Mouse (Mus musculus) cerebellum, postnatal 14 days (tissue): ENCODE results near the gene Ensa.
"Not testable (repeated sequence)": the region's sequence is repeated elsewhere in the genome, so short reads cannot be mapped to it uniquely, and the experiment has no call there.

ENCODE experiments used
- DNase-seq, 2 experiments: peaks; one replicate each; pipeline ENCODE4 v3.0.0; 2021; ENCODE audit warnings: mixed read lengths in 2 of 2

Ensa gene

DNA sequence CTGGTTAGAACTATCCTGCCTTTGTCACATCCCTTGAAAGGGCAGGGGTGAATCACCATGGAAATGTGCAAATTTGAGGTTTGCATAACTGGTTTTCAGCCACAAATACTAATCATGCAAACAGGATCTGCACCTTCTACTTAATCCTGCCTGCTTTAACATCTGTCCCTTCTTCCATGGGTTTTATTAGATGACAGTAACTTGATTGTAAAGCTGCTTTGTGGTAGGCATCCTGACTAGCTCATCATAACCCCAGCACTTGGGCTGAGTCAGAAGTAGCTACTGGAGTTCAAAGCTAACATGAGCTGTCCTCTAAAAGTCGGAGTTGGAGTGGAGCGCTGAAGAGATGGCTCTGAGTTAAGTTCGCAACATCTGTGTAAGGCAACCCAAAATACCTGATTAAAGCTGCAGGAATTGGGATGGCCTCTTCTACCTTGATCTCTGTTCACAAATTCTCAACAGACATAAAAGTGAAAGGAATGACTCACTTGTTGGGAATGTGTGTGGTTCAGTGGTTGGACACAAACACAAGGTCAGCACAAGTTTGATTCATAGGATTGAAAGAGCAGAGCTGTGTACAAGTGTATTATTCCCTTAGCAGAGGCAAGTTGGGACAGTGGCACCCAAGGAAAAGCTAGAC is 39.3 kb downstream of the Ensa start:
- no peak for DNase-seq

DNA sequence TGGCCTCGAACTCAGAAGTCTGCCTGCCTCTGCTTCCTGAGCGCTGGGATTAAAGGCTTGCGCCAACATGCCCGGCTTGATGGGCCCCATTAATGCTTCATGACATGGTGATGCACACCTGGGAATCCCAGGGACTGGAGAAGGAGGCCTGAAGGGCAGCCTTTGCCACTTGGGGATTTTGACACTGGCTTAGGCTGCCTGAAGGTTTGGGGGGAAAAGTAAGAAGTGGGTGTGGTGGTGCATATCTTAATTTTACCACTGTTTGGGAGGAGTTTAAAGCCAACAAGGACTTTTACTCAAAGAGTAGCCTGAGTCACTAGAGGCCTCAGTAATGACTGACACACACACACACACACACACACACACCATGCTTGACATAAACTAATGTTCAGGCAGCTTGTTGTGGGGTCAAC is 40.2 kb downstream of the Ensa start:
- no peak for DNase-seq

DNA sequence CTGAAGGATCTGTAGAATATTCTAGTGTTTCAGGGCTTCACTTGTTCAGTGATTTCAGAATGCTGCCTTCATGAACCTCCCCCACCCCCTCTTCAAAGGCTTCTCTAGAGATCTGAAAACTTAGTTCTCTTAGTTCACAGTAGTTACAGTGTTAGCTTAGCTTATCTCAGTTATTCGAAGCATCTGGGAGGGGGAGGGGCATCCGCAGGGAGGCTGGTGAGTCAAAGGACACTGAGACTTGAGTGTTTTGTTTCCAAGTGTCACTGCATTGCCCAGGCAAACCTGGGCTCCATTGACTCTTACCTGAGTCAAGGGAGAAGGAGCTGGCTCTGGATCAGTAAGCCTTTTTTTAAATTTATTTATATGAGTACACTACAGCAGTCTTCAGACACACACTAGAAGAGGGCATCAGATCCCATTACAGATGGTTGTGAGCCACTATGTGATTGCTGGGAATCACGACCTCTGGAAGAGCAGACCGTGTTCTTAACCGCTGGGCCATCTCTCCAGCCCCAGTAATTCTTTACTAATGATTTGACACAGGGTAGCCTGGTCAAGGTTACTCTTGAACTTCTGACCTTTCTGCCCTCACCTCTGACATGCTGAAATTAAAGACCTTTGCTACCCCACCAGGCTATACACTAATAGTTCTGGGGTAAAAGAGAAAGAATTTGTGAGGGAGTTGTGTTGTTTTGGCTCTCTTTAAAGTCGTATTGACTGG is 41.5 kb downstream of the Ensa start:
- DNase-seq: no peak

DNA sequence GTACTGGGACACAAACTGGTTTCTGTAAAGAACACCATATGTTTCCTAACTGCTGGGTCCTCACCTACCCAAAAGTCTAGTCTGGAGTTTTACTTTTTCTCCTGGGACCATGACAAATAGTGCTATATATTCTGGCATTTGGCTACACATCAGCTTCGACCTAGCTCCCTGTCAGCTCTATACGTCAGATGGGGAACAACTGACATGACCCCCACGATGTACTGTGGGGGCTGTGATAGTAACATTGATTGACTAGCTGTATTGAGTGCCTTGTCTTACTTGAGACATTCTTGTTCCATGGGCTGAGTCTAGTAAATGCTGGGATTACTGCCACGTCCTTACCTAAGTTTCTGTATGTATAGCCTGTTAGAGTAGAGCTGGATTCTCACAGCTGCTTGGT is 42.7 kb downstream of the Ensa start:
- no peak for DNase-seq

DNA sequence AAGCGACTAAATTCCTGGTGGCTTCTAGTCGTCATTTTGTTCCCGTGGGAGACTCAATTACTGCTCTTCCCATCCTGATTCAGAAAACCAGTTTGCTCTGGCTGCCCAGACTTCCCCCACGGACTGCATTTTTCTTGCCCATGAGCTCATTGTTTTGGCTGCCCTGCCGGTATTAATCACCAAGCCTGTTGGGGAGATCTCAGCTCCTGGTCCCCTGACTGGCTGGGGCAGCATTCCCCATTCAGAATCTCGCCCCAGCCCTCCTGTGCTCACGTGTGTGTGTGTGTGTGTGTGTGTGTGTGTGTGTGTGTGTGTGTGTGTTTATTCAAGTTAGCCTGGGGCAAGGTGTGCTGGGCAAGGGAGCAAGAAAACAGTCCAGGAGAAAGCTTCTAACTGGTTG is 43.2 kb downstream of the Ensa start:
- DNase-seq: no peak

DNA sequence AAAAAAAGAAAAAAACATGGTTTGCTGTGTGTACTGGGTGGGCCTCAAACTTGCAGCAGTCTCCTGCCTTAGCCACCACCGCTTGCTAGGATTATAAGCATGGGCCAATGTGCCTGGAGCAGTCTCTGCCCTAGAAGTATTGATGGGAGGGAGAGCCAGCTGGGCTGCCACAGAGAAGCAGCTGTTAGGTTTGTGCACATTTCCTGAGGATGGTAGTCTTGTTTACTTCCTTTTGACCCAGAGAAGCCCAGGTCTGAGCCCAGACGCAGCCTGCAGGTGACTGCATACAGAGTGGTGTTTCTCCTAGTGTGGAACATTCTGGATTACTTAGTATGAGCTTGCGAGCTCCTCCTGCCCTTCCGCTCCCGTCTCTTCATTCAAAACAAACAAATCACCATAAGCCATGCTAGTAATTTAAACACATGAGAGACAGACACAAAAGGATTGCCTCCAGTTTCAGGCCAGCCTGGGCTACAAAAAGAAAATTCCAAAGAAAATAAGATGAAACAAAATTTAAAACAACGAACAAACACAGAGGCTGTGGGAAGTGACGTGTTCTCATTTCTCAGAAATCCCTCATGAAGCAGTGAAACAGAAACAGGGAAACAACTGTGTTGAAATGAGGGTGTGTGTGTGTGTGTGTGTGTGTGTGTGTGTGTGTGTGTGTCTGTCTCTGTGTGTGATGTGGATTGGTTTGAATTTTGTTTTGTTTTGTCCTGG is 44.0 kb downstream of the Ensa start:
- no peak for DNase-seq

GRCm38 (mm10) chr3:95669309-95669665 is 44.5 kb downstream of the Ensa start:
- DNase-seq: no peak

DNA sequence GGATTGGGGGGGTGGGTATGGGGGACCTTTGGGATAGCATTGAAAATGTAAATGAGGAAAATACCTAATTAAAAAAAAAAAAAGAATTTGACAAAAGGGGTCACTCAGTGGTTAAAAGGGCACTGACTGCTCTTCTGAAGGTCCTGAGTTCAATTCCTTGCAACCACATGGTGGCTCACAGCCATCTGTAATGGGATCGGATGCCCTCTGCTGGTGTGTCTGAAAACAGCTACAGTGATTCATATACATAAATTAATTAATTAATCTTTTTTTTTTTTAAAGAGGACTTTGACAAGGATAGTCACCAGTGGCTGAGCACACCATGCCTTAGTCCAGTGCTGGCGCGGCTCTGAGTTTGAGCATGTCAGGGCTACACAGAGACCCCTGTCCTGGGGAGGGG is 45.6 kb downstream of the Ensa start:
- DNase-seq: not testable (repeated sequence)

GRCm38 (mm10) chr3:95671201-95671600 is 46.4 kb downstream of the Ensa start:
- no peak for DNase-seq

DNA sequence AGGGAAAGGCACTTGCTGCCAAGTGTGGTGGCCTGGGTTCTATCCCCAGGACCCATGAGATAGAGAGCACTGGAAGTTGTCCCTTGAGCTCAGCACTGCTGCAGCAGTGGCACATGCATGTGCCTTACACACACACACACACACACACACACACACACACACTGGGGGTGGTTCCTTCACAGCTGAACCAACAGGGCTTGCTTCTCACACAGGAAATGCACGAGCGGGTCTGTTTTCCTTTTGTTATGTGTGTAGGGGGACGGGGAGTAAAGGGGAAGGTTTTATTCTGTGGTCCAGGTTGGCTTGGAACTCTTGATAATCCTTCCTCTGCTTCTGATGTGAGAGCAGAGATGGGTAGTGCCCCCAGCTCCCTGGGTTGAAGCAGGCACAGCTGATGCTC is 47.7 kb downstream of the Ensa start:
- no peak for DNase-seq

DNA sequence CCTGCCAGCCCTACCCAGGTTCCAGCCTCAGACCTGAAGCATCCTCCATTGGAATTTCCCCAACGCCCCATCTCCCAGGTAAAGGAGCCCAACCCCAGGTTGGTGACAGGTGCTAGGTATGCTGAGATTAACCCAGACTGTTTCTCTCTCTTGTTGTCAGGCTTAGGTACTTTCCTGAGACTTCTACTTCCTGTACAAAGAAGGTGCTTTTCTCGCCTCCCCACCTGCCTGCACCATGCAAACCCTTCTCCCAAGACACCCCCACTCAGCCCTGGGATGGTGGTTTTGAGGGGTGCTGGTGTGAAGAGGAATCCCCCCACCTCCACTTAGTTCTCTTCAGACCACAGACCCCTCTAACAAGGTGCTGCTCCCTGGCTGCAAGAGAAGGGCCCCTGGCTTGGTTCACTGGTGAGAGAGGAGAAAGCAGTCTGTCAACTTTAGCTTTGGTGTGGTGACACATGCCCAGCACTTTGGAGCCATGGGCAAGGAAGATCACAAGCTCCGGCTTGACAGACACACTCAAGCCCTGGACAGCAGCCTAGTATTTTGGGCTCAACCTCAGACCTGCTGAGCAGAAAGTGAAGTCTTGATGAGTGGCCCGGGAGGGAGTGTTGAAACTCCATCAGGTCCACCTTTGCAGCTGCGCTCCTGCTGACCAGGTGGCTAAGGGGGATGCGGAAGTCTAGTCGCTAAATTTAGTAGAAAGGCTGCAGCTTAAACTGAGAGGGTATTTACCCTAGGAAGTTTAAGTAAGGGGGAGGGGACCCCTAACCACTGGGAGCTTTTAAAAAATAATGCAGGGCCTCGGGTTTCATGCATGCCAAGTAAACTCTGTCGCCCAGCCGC is 48.3 kb downstream of the Ensa start:
- no peak for DNase-seq

DNA sequence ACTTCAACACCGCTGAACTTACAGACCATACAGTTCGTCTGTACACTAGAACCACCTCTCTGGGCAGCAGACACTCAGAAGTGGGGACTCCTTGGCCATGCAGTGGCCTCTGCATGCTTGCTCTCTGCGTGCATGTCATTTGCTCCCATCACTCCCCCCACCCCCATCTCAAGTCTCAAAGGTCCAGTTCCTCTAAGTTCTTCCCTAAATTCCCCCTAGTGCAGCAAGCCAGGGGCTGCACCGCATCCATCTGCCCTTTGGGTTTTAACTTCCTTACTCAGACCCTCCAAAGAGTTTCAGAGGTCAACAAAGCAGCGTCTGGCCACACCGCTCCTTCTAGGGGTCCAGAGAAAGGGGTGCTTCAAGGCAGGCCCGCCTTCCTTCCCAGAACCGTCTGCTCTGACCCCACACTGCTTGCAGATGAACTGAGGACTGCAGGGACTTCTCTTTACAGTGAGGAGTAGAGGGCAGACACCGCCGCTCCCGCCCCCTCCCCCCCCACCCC is 49.0 kb downstream of the Ensa start:
- no peak for DNase-seq

DNA sequence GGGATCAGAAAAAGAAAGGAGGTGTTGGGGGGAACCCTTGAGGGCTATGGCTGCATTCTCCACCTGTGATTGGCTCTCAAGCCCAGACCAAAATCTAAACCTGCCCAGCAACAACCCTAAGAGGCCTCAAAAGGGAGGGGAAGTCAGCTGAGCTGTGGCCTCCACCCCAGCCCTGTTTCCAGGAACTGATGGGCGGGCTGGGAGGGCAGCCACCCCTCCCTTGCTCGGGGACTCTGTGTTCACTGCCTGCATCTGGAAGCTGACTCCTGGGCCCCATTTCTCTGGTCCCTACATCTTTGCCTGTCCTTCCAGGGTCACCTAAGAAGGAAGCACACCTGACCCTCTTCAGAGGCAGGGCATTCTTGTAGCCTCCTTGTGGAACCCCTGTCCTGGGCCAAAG is 49.4 kb downstream of the Ensa start:
- no peak for DNase-seq

DNA sequence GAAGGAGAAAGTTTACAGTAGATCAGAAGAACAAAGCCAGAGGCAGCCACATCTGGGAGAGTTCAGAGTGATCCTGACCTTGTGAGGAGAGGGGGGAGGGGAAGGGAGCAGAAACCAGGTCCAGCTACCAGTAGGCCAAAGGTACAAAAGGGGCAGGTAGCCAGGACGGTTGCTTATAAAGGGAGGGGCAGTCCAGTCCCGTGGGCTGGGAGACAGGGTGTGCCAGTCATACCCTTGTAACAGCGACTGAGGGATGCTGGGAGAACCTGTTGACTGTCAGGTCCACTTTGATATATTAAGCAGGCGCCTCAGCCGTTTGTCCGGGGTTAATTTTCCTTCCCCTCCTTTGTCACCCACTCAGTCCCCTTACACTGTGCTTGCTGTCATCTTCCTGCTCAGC is 50.0 kb downstream of the Ensa start:
- DNase-seq: no peak

DNA sequence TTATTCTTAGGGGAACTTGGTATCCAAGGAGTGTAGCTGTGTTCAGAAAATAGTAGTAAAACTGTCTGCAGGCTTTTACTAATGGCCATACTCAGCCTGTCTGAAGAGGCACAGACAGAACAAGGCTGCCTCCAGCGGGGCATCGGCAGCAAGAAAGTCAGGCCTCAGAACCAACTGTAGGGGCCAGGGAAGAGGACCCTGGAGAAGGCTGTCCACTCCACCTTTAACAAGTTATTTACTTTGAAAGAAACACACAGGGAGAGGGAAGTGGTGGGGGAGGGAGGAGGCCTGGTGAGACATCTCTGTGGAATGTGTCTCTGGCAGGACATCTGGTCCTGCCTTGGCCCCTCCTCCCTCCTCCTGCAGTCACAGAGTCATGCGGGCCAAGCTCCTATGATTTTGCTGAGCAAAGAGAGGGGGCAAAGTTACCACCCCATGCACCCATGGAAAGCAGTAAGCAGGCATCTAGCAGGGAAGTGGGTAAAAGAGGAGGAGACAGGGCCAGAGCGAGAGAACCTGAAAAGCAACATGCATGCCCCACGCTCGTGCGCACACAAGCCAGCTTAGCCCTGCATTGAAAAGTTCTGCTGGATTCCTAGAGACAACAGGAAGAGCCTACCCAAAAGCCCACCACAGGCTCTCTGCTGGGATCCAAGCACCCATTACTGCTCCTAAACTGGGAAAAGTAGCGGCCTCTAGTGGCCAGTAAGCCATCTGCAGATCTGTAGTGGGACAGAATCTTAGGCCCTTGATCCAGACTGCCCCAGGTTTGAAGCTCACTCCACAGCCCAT is 50.7 kb downstream of the Ensa start:
- peak; percentile 76 to 79 for DNase-seq

DNA sequence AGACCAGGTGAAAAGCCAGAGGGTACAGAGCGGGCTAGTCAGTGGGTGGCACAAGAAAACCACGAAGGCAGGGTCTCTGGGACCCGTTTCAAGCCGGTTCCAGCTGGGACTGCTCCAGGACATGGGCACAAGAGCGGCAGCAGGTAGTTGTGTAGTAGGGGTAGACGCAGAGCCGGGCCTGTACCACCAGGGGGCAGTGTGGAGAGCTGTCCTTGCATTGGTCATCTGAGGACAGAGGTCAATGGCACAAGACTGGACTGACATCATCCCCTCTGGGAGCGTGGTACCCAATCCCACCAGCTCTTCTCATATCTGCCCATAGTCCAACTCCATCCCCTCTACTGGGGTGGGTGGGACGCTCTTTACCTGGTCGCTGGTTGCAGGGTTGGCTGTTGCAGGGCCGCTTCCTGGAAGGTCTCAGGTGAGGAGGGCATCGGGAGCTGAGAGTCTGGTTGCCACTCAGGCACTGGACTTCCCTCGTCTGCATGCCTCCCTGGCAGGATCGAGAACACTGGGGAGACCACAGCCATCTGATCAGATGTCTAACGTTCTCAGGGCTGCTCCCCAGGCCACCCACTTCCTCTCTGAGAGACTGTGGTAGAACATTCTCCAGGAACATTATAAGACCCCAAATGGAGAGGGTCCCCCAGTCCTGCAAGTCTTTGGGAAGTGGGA is 52.1 kb downstream of the Ensa start:
- peak; percentile 68 to 87 for DNase-seq

GRCm38 (mm10) chr3:95677420-95678090 is 52.8 kb downstream of the Ensa start:
- DNase-seq: no peak

DNA sequence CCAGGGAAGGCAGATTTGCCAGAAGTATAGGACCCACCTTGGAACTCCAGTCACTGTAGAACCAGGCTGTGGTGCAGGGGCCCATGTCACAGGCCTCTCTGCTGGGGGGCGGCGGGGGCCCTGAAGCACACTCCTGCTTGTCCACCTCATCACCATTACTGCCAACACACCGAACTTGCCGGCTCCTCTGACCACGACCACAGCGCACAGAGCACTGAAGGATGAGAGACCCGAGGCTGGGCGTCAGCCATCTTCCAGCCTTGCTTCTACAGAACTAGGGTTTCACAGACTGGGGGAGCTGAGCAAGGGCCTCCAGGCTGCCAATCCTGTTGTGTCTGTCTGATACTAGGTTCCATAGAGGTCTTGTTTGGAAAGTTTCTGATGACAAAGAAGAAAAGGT is 54.8 kb downstream of the Ensa start:
- DNase-seq: no peak

- no peak for DNase-seq
Observed at GRCm38 (mm10) chr3:95680673-95681072, 55.9 kb downstream of the Ensa start.

DNA sequence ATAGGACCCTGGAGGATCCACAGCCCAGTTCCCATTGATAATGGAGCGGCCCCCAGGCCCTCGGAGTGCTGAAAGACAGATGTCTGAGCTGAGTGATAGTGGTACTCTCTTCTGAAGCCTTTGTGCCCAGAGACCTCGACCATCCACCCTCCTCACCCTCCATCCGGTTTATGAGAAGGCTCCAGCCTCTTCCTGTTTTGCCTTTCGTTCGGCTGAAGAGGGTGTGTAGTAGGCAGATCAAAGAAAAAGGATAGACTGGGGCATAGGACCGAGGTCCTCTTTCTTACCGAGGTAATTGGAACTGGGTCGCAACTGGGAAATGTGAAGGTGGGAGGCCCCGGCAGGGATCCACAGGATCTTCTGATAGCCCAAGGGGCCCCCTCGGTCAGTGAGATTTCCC is 56.6 kb downstream of the Ensa start:
- DNase-seq: no peak
